Mouse (Mus musculus) stomach, postnatal 0 days (tissue): ENCODE measurements around the gene Gm3776.
"Not testable (repeated sequence)": the region's sequence is repeated elsewhere in the genome, so short reads cannot be mapped to it uniquely, and the experiment has no call there.

Source experiments
- CTCF ChIP-seq: IDR thresholded peaks from 2 replicates; pipeline ENCODE4 v1.5.1; 2016; ENCODE audit warnings: antibody characterized with exemption, low read depth, mild to moderate bottlenecking, moderate library complexity
- EP300 ChIP-seq: optimal IDR thresholded peaks from 2 replicates; pipeline ENCODE3; 2016; ENCODE audit warnings: antibody characterized with exemption

DNA sequence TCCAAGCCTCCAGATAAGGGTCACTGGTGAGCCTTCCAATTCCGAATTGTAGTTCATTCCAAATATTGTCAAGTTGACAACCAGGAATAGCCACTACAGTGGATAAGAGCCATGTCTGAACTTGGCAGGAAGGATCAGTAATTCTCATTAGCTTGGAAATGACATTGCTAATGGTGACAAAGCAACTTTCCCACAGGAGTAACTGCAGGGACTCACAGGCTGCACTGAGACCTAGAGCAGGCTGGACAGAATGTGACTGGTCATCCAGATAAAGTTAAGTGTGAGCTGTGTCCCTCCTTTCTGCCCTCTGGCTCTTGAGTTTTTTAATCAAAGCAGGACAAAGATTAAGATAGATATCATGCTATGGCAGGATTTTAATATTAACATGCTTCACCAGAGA, 32.1 kb downstream of the Gm3776 start:
- not testable (repeated sequence) for TF ChIP-seq CTCF, EP300
